Mouse (Mus musculus) frontal cortex, postnatal 25 days (tissue): ENCODE data around the gene 3425401B19Rik.

ENCODE experiments used
- DNase-seq, 2 experiments: peaks; one replicate each; pipeline ENCODE4 v3.0.0; 2022; ENCODE audit warnings: low spot score in 2 of 2

3425401B19Rik gene

GRCm38 (mm10) chr14:32685124-32685826 lies at the start of gene 3425401B19Rik:
TSS of gene 3425401B19Rik (minus strand) at chr14:32685293.
- DNase-seq: no peak

- DNase-seq: no peak
These were observed 47.9 kb upstream of the 3425401B19Rik start for GRCm38 (mm10) chr14:32732961-32733360.

GRCm38 (mm10) chr14:32726864-32727263 lies 41.8 kb upstream of the 3425401B19Rik start:
- no peak for DNase-seq

- no peak for DNase-seq
These were observed 36.4 kb upstream of the 3425401B19Rik start for GRCm38 (mm10) chr14:32721461-32721860.

GRCm38 (mm10) chr14:32716763-32717439 lies 31.8 kb upstream of the 3425401B19Rik start:
- no peak for DNase-seq

GRCm38 (mm10) chr14:32715489-32715888 lies 30.4 kb upstream of the 3425401B19Rik start:
- DNase-seq: no peak

- DNase-seq: no peak
These were observed 30.0 kb upstream of the 3425401B19Rik start for GRCm38 (mm10) chr14:32715076-32715475.

- DNase-seq: no peak
These were observed 24.8 kb upstream of the 3425401B19Rik start for GRCm38 (mm10) chr14:32709861-32710260.

- DNase-seq: no peak
These were observed 23.7 kb upstream of the 3425401B19Rik start for GRCm38 (mm10) chr14:32708756-32709155.

- DNase-seq: no peak
These were observed 22.8 kb upstream of the 3425401B19Rik start for GRCm38 (mm10) chr14:32707938-32708337.

GRCm38 (mm10) chr14:32700972-32701371 lies 15.9 kb upstream of the 3425401B19Rik start:
- no peak for DNase-seq

GRCm38 (mm10) chr14:32698556-32698955 lies 13.5 kb upstream of the 3425401B19Rik start:
- DNase-seq: no peak

- DNase-seq: no peak
These were observed 12.7 kb upstream of the 3425401B19Rik start for GRCm38 (mm10) chr14:32697774-32698173.

- DNase-seq: no peak
These were observed 11.3 kb upstream of the 3425401B19Rik start for GRCm38 (mm10) chr14:32696344-32696743.

- DNase-seq: no peak
These were observed 10.8 kb upstream of the 3425401B19Rik start for GRCm38 (mm10) chr14:32695906-32696305.

GRCm38 (mm10) chr14:32684735-32685105 lies 373 bp downstream of the 3425401B19Rik start:
- DNase-seq: no peak

- DNase-seq: no peak
These were observed 935 bp downstream of the 3425401B19Rik start for GRCm38 (mm10) chr14:32683982-32684734.

GRCm38 (mm10) chr14:32683251-32683838 lies 1.7 kb downstream of the 3425401B19Rik start:
- DNase-seq: no peak

GRCm38 (mm10) chr14:32682536-32682935 lies 2.6 kb downstream of the 3425401B19Rik start:
- no peak for DNase-seq

- DNase-seq: no peak
These were observed 3.5 kb downstream of the 3425401B19Rik start for GRCm38 (mm10) chr14:32681603-32682002.

- DNase-seq: no peak
These were observed 6.5 kb downstream of the 3425401B19Rik start for GRCm38 (mm10) chr14:32678565-32678964.

- no peak for DNase-seq
These were observed 11.9 kb downstream of the 3425401B19Rik start for GRCm38 (mm10) chr14:32673178-32673577.
